Mouse (Mus musculus) embryonic facial prominence, embryonic 14.5 days (tissue): Measurements from ENCODE around the gene Sphk1. TPM values are rescaled to one million over a fixed set of nuclear protein-coding genes. Genes with fewer than 3 reads are reported as not detected.

Source experiments
- ATAC-seq: fragments of 200-750 bp; cut with Nextera tagmentation; 2 replicates; pipeline ENCODE4 v1.8.0; 2017; ENCODE audit warnings: low read depth, moderate number of reproducible peaks, moderate TSS enrichment
- DNase-seq: peaks from one replicate; pipeline ENCODE4 v3.0.0-alpha.2; 2015; ENCODE audit warnings: low spot score
- H3K27ac ChIP-seq: fragments of 300-500 bp; sonication (generic); replicated peaks from 2 replicates; pipeline ENCODE4 v1.5.1; 2014; ENCODE audit warnings: low read depth, mild to moderate bottlenecking, low read length, moderate library complexity
- H3K27me3 ChIP-seq: fragments of 300-500 bp; sonication (generic); replicated peaks from 2 replicates; pipeline ENCODE4 v1.6.1; 2014; ENCODE audit warnings: low read length; ENCODE audit not compliant: control insufficient read depth, insufficient read depth
- H3K36me3 ChIP-seq: fragments of 300-500 bp; sonication (generic); 2 replicates; pipeline ENCODE4 v1.6.1; 2014; ENCODE audit warnings: low read length, mixed read lengths; ENCODE audit not compliant: control insufficient read depth, insufficient read depth
- H3K4me1 ChIP-seq: fragments of 300-500 bp; sonication (generic); 2 replicates; pipeline ENCODE4 v1.6.1; 2014; ENCODE audit warnings: antibody characterized with exemption, low read length; ENCODE audit not compliant: control insufficient read depth, insufficient read depth
- H3K4me2 ChIP-seq: fragments of 300-500 bp; sonication (generic); 2 replicates; pipeline ENCODE4 v1.6.1; 2014; ENCODE audit warnings: low read depth, mild to moderate bottlenecking, low read length, moderate library complexity, mixed read lengths
- H3K4me3 ChIP-seq: fragments of 300-500 bp; sonication (generic); 2 replicates; pipeline ENCODE4 v1.5.1; 2014; ENCODE audit warnings: low read depth, mild to moderate bottlenecking, low read length
- H3K9ac ChIP-seq: fragments of 300-500 bp; sonication (generic); 2 replicates; pipeline ENCODE4 v1.6.1; 2014; ENCODE audit warnings: low read depth, mild to moderate bottlenecking, low read length, moderate library complexity, mixed read lengths
- H3K9me3 ChIP-seq: fragments of 300-500 bp; sonication (generic); 2 replicates; pipeline ENCODE4 v1.6.1; 2016; ENCODE audit warnings: low read length; ENCODE audit not compliant: control insufficient read depth
- WGBS: fragments of 180-500 bp; shearing (Covaris S2); extraction: QIAGEN DNeasy Blood & Tissue Kit; methylation state at CpG from one replicate; pipeline ENCODE4 v1.1.7; 2014; 5-methylcytosine and 5-hydroxymethylcytosine counted together
- polyA plus RNA-seq: library from polyadenylated mRNA; unstranded; fragments of >200 nt; fragmentation: Nextera tagmentation; extraction: Ambion mirVana; gene quantifications from 2 replicates; pipeline ENCODE4 v1.2.1, GENCODE M21; 2014

Gene Sphk1
- polyA plus RNA-seq, 1 experiment from 2014 or later, result 7.8 TPM

- 40% methylated on average over 12 of the region's 12 CpGs for WGBS
- Histone ChIP-seq H3K9ac (no peak overlapping the region), H3K27me3 (no peaks in the 10 kb centered on the region), H3K36me3 (no peaks in the 10 kb centered on the region), H3K27ac (no peak overlapping the region), H3K9me3 (no peaks in the 10 kb centered on the region), H3K4me3 (no peak overlapping the region), H3K4me1 (peaks cover 6% of the 10 kb centered on the region; the same call in 1 of the 2 replicates), H3K4me2 (no peak overlapping the region)
- ATAC-seq (peak; percentile 37; the same call in 1 of the 2 replicates), DNase-seq (peak; percentile 79)
These were observed 23.6 kb downstream of the Sphk1 start for GRCm38 (mm10) chr11:116554171-116554878.

GRCm38 (mm10) chr11:116555572-116555971, 24.8 kb downstream of the Sphk1 start:
- 55% methylated on average over 1 of the region's 1 CpGs for WGBS
- Histone ChIP-seq H3K36me3 (no peaks in the 10 kb centered on the region), H3K4me3 (no peak overlapping the region), H3K27me3 (no peaks in the 10 kb centered on the region), H3K9ac (no peak overlapping the region), H3K27ac (no peak overlapping the region; the same call in 1 of the 2 replicates), H3K4me1 (0 out of 2 replicates have a peak, but pooled peaks cover 6% of the 10 kb centered on the region), H3K4me2 (no peak overlapping the region), H3K9me3 (no peaks in the 10 kb centered on the region)
- DNase-seq (no peak), ATAC-seq (no peak)

GRCm38 (mm10) chr11:116556308-116556707, 25.6 kb downstream of the Sphk1 start:
- no peak overlapping the region for H3K9ac ChIP-seq
- H3K9me3 ChIP-seq, result no peaks in the 10 kb centered on the region
- DNase-seq, result no peak
- WGBS, result 39% methylated on average over 6 of the region's 6 CpGs
- H3K4me3 ChIP-seq, result no peak overlapping the region
- H3K4me2 ChIP-seq, result no peak overlapping the region
- no peak for ATAC-seq
- no peaks in the 10 kb centered on the region for H3K27me3 ChIP-seq
- H3K4me1 ChIP-seq, result no peaks in the 10 kb centered on the region
- H3K36me3 ChIP-seq, result no peaks in the 10 kb centered on the region
- H3K27ac ChIP-seq, result no peak overlapping the region; the same call in 1 of the 2 replicates

- Histone ChIP-seq H3K4me3 (no peak overlapping the region), H3K36me3 (no peaks in the 10 kb centered on the region), H3K9ac (no peak overlapping the region), H3K9me3 (no peaks in the 10 kb centered on the region), H3K27me3 (no peaks in the 10 kb centered on the region), H3K4me1 (no peaks in the 10 kb centered on the region), H3K27ac (no peak overlapping the region), H3K4me2 (no peak overlapping the region)
- WGBS, result 60% methylated on average over 7 of the region's 7 CpGs
- ATAC-seq (no peak), DNase-seq (no peak)
These were observed 34.7 kb downstream of the Sphk1 start for GRCm38 (mm10) chr11:116565283-116566041.

- H3K27ac ChIP-seq, result no peak overlapping the region
- no peaks in the 10 kb centered on the region for H3K9me3 ChIP-seq
- H3K4me1 ChIP-seq, result no peaks in the 10 kb centered on the region
- no peak overlapping the region for H3K4me2 ChIP-seq
- WGBS, result 66% methylated on average over 8 of the region's 8 CpGs
- H3K36me3 ChIP-seq, result no peaks in the 10 kb centered on the region
- no peak overlapping the region for H3K4me3 ChIP-seq
- ATAC-seq (no peak), DNase-seq (no peak)
- H3K27me3 ChIP-seq, result no peaks in the 10 kb centered on the region
- H3K9ac ChIP-seq, result no peak overlapping the region
These were observed 36.8 kb downstream of the Sphk1 start for GRCm38 (mm10) chr11:116567531-116567930.

GRCm38 (mm10) chr11:116570821-116571220, 40.1 kb downstream of the Sphk1 start:
- no peak for DNase-seq
- ATAC-seq, result no peak
- Histone ChIP-seq H3K27me3 (no peaks in the 10 kb centered on the region), H3K9ac (peak overlapping the region; percentile 11; the same call in 1 of the 2 replicates), H3K4me3 (no peak overlapping the region), H3K4me1 (peaks cover 18% of the 10 kb centered on the region; the same call in 1 of the 2 replicates), H3K36me3 (no peaks in the 10 kb centered on the region), H3K4me2 (no peak overlapping the region), H3K27ac (no peak overlapping the region), H3K9me3 (no peaks in the 10 kb centered on the region)
- 83% methylated on average over 7 of the region's 7 CpGs for WGBS

- no peak overlapping the region for H3K4me3 ChIP-seq
- H3K27ac ChIP-seq, result no peak overlapping the region
- no peak overlapping the region for H3K9ac ChIP-seq
- ATAC-seq (no peak), DNase-seq (no peak)
- no peak overlapping the region for H3K4me2 ChIP-seq
- H3K9me3 ChIP-seq, result no peaks in the 10 kb centered on the region
- 82% methylated on average over 19 of the region's 19 CpGs for WGBS
- peaks cover 23% of the 10 kb centered on the region; the same call in 1 of the 2 replicates for H3K4me1 ChIP-seq
- no peaks in the 10 kb centered on the region for H3K36me3 ChIP-seq
- no peaks in the 10 kb centered on the region for H3K27me3 ChIP-seq
These were observed 41.3 kb downstream of the Sphk1 start for GRCm38 (mm10) chr11:116571767-116572679.
